Comparison of ENCODE assay signal across 8 mouse cellular contexts in the genomic region with DNA sequence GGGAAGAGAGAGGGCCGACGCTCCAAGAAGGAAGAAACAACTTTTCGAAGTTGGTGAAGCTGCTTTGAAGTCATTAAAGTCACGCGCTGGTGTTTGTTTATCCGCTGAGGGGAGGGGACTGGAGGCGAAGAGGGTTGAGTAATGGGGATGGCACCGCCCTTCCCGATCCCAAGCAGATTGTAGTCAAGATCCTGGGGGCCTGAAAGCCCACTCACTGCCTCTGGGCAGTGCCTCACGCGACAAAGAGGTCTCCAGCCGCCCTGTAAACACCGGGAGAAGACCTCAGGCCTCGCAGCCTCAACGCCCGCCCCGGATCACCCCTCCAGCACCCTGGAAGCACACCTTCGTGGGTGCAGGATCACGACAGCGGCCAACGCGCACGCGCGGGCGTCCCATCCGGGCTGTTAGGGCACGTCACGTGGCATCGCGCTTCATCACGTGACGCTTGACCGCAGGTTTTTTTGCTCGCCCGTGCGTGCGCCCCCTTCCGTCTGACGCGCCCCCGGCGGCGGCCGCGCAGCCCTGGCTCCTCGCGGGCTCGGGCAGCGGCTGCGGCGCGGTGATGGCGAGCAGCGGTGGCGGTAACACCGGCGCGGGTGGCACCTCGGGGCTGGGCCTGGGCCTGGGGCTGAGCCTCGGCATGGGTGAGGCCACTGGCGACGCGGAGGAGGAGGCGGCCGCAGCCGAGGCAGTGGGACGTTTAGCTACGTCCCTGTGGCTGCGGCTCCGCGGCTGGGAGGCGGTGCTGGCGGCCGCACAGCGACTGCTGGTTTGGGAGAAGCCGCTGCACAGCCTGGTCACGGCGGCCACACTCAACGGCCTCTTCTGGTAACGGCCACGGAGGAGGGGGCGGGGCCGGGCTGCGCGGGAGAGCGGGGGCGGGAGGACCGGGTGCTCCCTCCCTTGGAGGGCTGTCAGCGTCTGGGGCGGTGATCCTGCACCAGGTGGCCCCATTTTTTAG. TPM values are rescaled to one million over a fixed set of nuclear protein-coding genes. Genes with fewer than 3 reads are reported as not detected.
A peak's percentile ranks its signal among the peaks of the same experiment; 100 is the strongest.
DNase-seq lines count a peak whose midpoint lies in the region; ATAC-seq lines count a peak whose summit lies in the region.

Cnppd1 (minus strand) TSS at position 411 of the 961 bp plus-strand sequence.
Retreg2 (plus strand) TSS at position 478 of the 961 bp plus-strand sequence.

- no peaks in the 10 kb centered on the region for H3K9me3 ChIP-seq in heart, embryonic 13.5 days
- H3K9me3 ChIP-seq in liver, embryonic 12.5 days (replicated peaks): no peaks in the 10 kb centered on the region
- no peaks in the 10 kb centered on the region for H3K9me3 ChIP-seq in stomach, embryonic 15.5 days

- peak within 1 kb of the TSS; percentile 90 for H3K4me3 ChIP-seq in heart, embryonic 13.5 days
- peak within 1 kb of the TSS; percentile 81 for H3K4me3 ChIP-seq in liver, embryonic 12.5 days
- H3K4me3 ChIP-seq in stomach, embryonic 15.5 days (replicated peaks): peak within 1 kb of the TSS; percentile 94

- ATAC-seq in erythroid progenitor cell, adult 5-6 weeks (replicated peaks; ENCODE audit: low FRiP score, poor library complexity, severe bottlenecking): peak; percentile 69
- peak; percentile 84 for ATAC-seq in heart, embryonic 13.5 days (ENCODE audit: extremely low read depth, insufficient number of reproducible peaks, low FRiP score, low TSS enrichment)
- peak; percentile 77 for ATAC-seq in liver, embryonic 12.5 days
- ATAC-seq in stomach, embryonic 15.5 days (ENCODE audit: insufficient read depth, low FRiP score, low read depth): peak; percentile 88

- H3K4me1 ChIP-seq in heart, embryonic 13.5 days: peaks cover 27% of the 10 kb centered on the region
- peaks cover 77% of the 10 kb centered on the region for H3K4me1 ChIP-seq in liver, embryonic 12.5 days
- peaks cover 21% of the 10 kb centered on the region for H3K4me1 ChIP-seq in stomach, embryonic 15.5 days

- WGBS in heart, embryonic 13.5 days: under 1% methylated on average over 84 of the region's 91 CpGs
- 1% methylated on average over 68 of the region's 91 CpGs for WGBS in liver, embryonic 12.5 days (ENCODE audit: insufficient replicate concordance)
- WGBS in stomach, embryonic 15.5 days: under 1% methylated on average over 91 of the region's 91 CpGs

- H3K4me2 ChIP-seq in heart, embryonic 13.5 days: peak within 1 kb of the TSS; percentile 95
- peak within 1 kb of the TSS; percentile 88 for H3K4me2 ChIP-seq in liver, embryonic 12.5 days
- peak within 1 kb of the TSS; percentile 91 for H3K4me2 ChIP-seq in stomach, embryonic 15.5 days

- H3K27me3 ChIP-seq in heart, embryonic 13.5 days (replicated peaks): no peaks in the 10 kb centered on the region
- H3K27me3 ChIP-seq in liver, embryonic 12.5 days (replicated peaks): no peaks in the 10 kb centered on the region
- H3K27me3 ChIP-seq in stomach, embryonic 15.5 days (replicated peaks): no peaks in the 10 kb centered on the region

- H3K9ac ChIP-seq in heart, embryonic 13.5 days: peak within 1 kb of the TSS; percentile 98
- H3K9ac ChIP-seq in liver, embryonic 12.5 days: peak within 1 kb of the TSS; percentile 92
- H3K9ac ChIP-seq in stomach, embryonic 15.5 days: peak within 1 kb of the TSS; percentile 80

- H3K36me3 ChIP-seq in heart, embryonic 13.5 days: peaks cover 62% of the 10 kb centered on the region
- H3K36me3 ChIP-seq in liver, embryonic 12.5 days: peaks cover 66% of the 10 kb centered on the region
- peaks cover 45% of the 10 kb centered on the region for H3K36me3 ChIP-seq in stomach, embryonic 15.5 days

- peak; percentile 97 for DNase-seq in CD4-positive helper T cell, adult 2 months (ENCODE audit: low read depth, low spot score)
- peak; percentile 85 for DNase-seq in brain, embryonic 18.5 days (ENCODE audit: low read depth, low spot score)
- peak; percentile 98 for DNase-seq in kidney, postnatal 10 days
- peak; percentile 93 to 96 for DNase-seq in natural killer cell, adult 2 months (ENCODE audit: low spot score in 2 of 2)

- H3K27ac ChIP-seq in heart, embryonic 13.5 days (replicated peaks): peak within 1 kb of the TSS; percentile 98
- H3K27ac ChIP-seq in liver, embryonic 12.5 days: peak within 1 kb of the TSS; percentile 99
- H3K27ac ChIP-seq in stomach, embryonic 15.5 days: peak within 1 kb of the TSS; percentile 97

RNA-seq across cellular contexts. Expression of gene Cnppd1, which starts in this region (rescaled TPM):
- 28.5 and 33.5 TPM in 2 replicates for total RNA-seq in erythroid progenitor cell, adult 5-6 weeks (2015; ENCODE audit: low replicate concordance)
- 66.4 and 76.2 TPM in 2 replicates for total RNA-seq in erythroid progenitor cell, adult 5-6 weeks (2017; ENCODE audit: low replicate concordance)
- 36.2 and 39.1 TPM in 2 replicates for polyA plus RNA-seq in heart, embryonic 13.5 days (2015; fragmentation: Nextera tagmentation; extraction: Ambion mirVana)
- polyA plus RNA-seq in liver, embryonic 12.5 days (2016; fragmentation: Nextera tagmentation; extraction: Ambion mirVana): 53.2 and 54.0 TPM in 2 replicates
- polyA plus RNA-seq in stomach, embryonic 15.5 days (2015; fragmentation: Nextera tagmentation; extraction: Ambion mirVana): 38.8 and 44.9 TPM in 2 replicates

RNA-seq across cellular contexts. Expression of gene Retreg2, which starts in this region (rescaled TPM):
- 145 and 163 TPM in 2 replicates for total RNA-seq in erythroid progenitor cell, adult 5-6 weeks (2015; ENCODE audit: low replicate concordance)
- total RNA-seq in erythroid progenitor cell, adult 5-6 weeks (2017; ENCODE audit: low replicate concordance): 133 and 149 TPM in 2 replicates
- polyA plus RNA-seq in heart, embryonic 13.5 days (2015; fragmentation: Nextera tagmentation; extraction: Ambion mirVana): 35.2 and 35.9 TPM in 2 replicates
- polyA plus RNA-seq in liver, embryonic 12.5 days (2016; fragmentation: Nextera tagmentation; extraction: Ambion mirVana): 69.4 and 73.5 TPM in 2 replicates
- 43.8 and 47.8 TPM in 2 replicates for polyA plus RNA-seq in stomach, embryonic 15.5 days (2015; fragmentation: Nextera tagmentation; extraction: Ambion mirVana)

Comparison
In these comparisons a context has a peak if more than half of its experiments do, and no peak if none do; other contexts are left out.
1. Peak in every context shown above with its lines: DNase-seq, ATAC-seq, H3K4me3 ChIP-seq and H3K27ac ChIP-seq.